Mouse (Mus musculus) midbrain, embryonic 10.5 days (tissue): ENCODE measurements at regions not wholly inside any gene's neighbourhood (a gene's known extent, or its start where the extent isn't known, plus 50 kb on each side); places are given as distances from the start of the nearest gene placed in this dataset.

Experiments used
- DNase-seq: peaks from one replicate; pipeline ENCODE4 v3.0.0-alpha.2; 2017; ENCODE audit warnings: low spot score
- H3K27ac ChIP-seq: fragments of 300-500 bp; sonication (generic); replicated peaks from 2 replicates; pipeline ENCODE4 v1.5.1; 2016; ENCODE audit warnings: mild to moderate bottlenecking
- H3K27me3 ChIP-seq: fragments of 300-500 bp; sonication (generic); 2 replicates; pipeline ENCODE4 v1.6.1; 2016; ENCODE audit warnings: low read depth, mild to moderate bottlenecking; ENCODE audit not compliant: poor library complexity, severe bottlenecking
- H3K36me3 ChIP-seq: fragments of 300-500 bp; sonication (generic); 2 replicates; pipeline ENCODE4 v1.6.1; 2016; ENCODE audit warnings: mild to moderate bottlenecking, moderate library complexity
- H3K4me1 ChIP-seq: fragments of 300-500 bp; sonication (generic); 2 replicates; pipeline ENCODE4 v1.6.1; 2016
- H3K4me3 ChIP-seq: fragments of 300-500 bp; sonication (generic); 2 replicates; pipeline ENCODE4 v1.5.1; 2016; ENCODE audit warnings: mild to moderate bottlenecking, moderate library complexity
- H3K9me3 ChIP-seq: fragments of 300-500 bp; sonication (generic); replicated peaks from 2 replicates; pipeline ENCODE4 v1.6.1; 2016; ENCODE audit warnings: mild to moderate bottlenecking
- WGBS: fragments of 180-500 bp; shearing (Covaris S2); methylation state at CpG from one replicate; pipeline ENCODE4 v1.1.7; 2016; 5-methylcytosine and 5-hydroxymethylcytosine counted together

GRCm38 (mm10) chr17:10098199-10098598 is 221.5 kb downstream of the Qk start:
- Histone ChIP-seq H3K4me3 (no peak overlapping the region), H3K27ac (no peak overlapping the region), H3K9me3 (peaks cover 4% of the 10 kb centered on the region; the same call in 1 of the 2 replicates), H3K27me3 (no peaks in the 10 kb centered on the region), H3K4me1 (no peaks in the 10 kb centered on the region), H3K36me3 (no peaks in the 10 kb centered on the region)
- DNase-seq, result no peak
- 85% methylated on average over 4 of the region's 4 CpGs for WGBS

- DNase-seq, result no peak
- H3K27me3 ChIP-seq, result no peaks in the 10 kb centered on the region
- no peaks in the 10 kb centered on the region for H3K4me1 ChIP-seq
- H3K9me3 ChIP-seq, result peaks cover 4% of the 10 kb centered on the region; the same call in 1 of the 2 replicates
- no peaks in the 10 kb centered on the region for H3K36me3 ChIP-seq
- H3K27ac ChIP-seq, result no peak overlapping the region
- H3K4me3 ChIP-seq, result no peak overlapping the region
These were observed 222.0 kb downstream of the Qk start for GRCm38 (mm10) chr17:10097691-10098090.

DNA sequence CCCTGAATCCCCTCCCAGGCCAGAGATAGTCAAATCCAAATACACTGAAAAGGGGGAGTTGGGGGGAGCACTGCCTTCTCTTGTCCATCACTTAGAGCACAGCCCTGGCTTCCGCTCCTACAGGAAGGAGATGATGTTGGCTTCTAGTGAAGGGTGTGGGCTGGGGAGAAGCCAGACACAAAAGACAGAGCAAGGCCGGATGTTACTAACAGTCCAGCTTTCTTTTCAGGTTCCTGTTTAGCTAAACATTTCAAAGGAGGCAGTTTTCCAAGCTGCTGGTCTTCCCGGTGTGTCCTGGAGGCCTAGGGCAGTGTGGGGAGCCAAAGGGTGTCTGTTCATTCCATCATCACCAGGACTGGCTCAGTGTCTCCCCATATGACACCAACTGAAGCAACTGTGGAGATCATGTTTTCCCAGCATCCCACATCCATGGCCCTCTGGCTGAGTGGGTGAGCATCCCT is 223.8 kb downstream of the Qk start:
- Histone ChIP-seq H3K4me1 (no peaks in the 10 kb centered on the region), H3K9me3 (peaks cover 13% of the 10 kb centered on the region; the same call in 1 of the 2 replicates), H3K27me3 (no peaks in the 10 kb centered on the region), H3K36me3 (no peaks in the 10 kb centered on the region), H3K4me3 (no peak overlapping the region), H3K27ac (no peak overlapping the region)
- DNase-seq, result no peak
- WGBS, result 88% methylated on average over 3 of the region's 3 CpGs

GRCm38 (mm10) chr17:10094108-10094521 is 225.5 kb downstream of the Qk start:
- no peaks in the 10 kb centered on the region for H3K4me1 ChIP-seq
- DNase-seq, result no peak
- H3K27me3 ChIP-seq, result no peaks in the 10 kb centered on the region
- H3K27ac ChIP-seq, result no peak overlapping the region
- no peaks in the 10 kb centered on the region for H3K36me3 ChIP-seq
- no peak overlapping the region for H3K4me3 ChIP-seq
- 90% methylated on average over 3 of the region's 3 CpGs for WGBS
- peaks cover 13% of the 10 kb centered on the region; the same call in 1 of the 2 replicates for H3K9me3 ChIP-seq

DNA sequence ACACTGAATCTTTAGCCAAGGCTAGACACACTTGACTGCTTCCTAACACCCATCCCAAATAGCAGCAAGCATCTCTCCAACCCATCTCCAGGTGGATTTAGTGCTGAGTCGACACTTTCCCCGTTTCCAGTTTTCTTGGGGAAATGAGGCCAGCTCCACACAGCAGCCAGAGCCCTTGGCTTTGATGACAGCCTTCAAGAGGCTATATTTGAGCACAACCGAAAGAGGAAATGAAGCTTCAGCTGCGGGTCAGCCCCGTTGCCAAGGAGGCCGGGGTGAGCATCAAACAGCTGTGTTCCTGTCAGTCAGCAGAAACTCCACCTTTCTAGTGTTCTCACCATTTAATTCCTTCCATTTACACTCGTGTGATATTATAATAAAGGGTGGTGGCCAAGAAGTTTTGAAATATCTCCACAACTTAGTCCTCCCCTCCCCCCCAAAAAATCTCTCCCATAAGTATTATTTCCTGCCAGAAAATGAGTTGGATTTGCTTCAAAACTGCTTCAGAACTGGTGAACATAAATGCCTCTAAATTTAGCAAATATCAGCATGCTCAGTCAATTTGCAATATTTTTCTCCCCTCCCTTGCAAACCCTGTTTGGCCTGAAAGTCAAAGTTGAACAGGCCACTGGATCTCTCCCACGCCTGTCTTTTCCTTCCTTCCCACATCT is 226.1 kb downstream of the Qk start:
- H3K9me3 ChIP-seq, result peaks cover 13% of the 10 kb centered on the region; the same call in 1 of the 2 replicates
- no peaks in the 10 kb centered on the region for H3K36me3 ChIP-seq
- no peak overlapping the region for H3K27ac ChIP-seq
- H3K27me3 ChIP-seq, result no peaks in the 10 kb centered on the region
- 85% methylated on average over 8 of the region's 8 CpGs for WGBS
- H3K4me1 ChIP-seq, result no peaks in the 10 kb centered on the region
- no peak for DNase-seq
- no peak overlapping the region for H3K4me3 ChIP-seq

DNA sequence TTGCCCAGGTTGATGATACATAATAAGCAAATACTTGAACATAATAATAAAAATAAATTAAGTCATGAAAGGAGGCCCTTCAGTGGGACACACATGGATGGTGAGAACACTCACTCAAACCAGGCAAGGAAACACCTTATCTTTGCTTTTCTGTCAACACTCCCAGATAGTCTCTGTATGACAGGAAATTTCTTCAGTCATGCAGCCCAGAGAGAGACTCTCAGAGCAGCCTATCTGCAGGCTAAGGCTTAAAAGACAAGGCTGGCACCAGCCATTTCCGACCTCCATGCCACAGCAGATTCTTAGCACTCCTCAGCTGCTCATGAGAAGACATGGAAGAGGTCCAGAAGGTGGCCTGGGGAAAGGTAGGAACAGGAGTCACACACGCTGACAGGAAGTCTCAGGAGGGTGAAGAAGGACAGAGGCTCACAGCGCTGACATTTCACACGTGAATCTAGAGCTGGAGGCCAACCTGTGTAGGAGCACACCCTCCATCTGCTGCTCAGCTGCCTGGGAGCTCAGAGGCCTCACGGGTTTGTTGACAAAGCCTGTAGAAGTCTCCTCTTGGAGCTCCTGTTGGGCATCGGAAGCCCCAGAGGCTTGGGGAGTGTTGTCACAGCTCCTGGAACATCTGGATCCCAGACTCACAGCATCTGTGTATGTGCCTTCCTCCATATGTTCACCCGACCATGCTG is 232.3 kb downstream of the Qk start:
- 0 out of 2 replicates have a peak, but pooled peaks cover under 1% of the 10 kb centered on the region for H3K4me1 ChIP-seq
- H3K27ac ChIP-seq, result no peak overlapping the region
- peaks cover 13% of the 10 kb centered on the region; the same call in 1 of the 2 replicates for H3K9me3 ChIP-seq
- DNase-seq, result no peak
- no peaks in the 10 kb centered on the region for H3K36me3 ChIP-seq
- no peak overlapping the region for H3K4me3 ChIP-seq
- WGBS, result 82% methylated on average over 7 of the region's 7 CpGs
- H3K27me3 ChIP-seq, result no peaks in the 10 kb centered on the region

DNA sequence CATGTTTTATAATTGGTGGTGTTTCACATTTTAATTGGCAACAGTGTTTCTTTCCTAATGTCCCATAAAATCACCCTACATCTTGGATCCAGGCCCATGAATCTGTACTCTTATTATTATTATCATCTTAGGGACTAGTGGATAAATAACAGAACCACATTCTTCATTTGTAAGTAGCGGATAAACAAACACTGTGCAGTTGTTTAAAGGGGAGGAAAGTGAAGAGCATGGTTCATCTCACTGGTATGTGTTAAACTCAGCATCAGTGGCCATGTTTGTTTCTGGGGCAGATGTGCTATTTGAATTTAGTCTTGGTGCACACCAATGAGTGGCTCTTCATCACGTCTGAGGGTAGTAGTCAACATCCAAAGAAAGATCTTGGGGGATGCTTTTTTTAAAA is 233.1 kb downstream of the Qk start:
- WGBS, result 92% methylated on average over 2 of the region's 2 CpGs

DNA sequence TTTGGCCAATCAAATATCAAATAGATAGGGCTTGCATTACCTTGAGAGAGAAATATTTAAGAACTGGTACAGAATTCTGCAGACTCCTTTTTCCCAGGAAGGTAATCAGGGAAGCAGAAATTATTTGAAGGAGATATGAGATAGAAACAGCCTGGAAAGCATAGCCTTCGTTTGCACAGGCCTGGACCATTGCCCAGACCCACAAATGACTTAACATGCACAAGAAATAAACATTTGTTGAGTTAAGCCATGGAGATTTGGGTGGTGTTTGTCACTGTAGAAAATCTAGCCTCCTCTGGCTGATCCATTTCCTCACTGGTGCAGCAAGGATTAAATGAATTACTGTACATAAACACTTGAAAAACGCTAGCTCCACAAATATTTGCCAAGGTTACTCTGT is 233.5 kb downstream of the Qk start:
- WGBS, result 82% methylated on average over 2 of the region's 2 CpGs
- H3K36me3 ChIP-seq, result no peaks in the 10 kb centered on the region
- peaks cover 10% of the 10 kb centered on the region for H3K4me1 ChIP-seq
- H3K27me3 ChIP-seq, result no peaks in the 10 kb centered on the region
- DNase-seq, result no peak
- no peak overlapping the region for H3K4me3 ChIP-seq
- H3K27ac ChIP-seq, result no peak overlapping the region
- H3K9me3 ChIP-seq, result peaks cover under 1% of the 10 kb centered on the region; the same call in 1 of the 2 replicates

More for the DNA sequence above, 233.1 kb downstream of the Qk start:
- no peak overlapping the region for H3K27ac ChIP-seq
- H3K4me3 ChIP-seq, result no peak overlapping the region
- H3K4me1 ChIP-seq, result peaks cover 8% of the 10 kb centered on the region
- peaks cover 5% of the 10 kb centered on the region; the same call in 1 of the 2 replicates for H3K9me3 ChIP-seq
- no peak for DNase-seq
- no peaks in the 10 kb centered on the region for H3K27me3 ChIP-seq
- H3K36me3 ChIP-seq, result no peaks in the 10 kb centered on the region

DNA sequence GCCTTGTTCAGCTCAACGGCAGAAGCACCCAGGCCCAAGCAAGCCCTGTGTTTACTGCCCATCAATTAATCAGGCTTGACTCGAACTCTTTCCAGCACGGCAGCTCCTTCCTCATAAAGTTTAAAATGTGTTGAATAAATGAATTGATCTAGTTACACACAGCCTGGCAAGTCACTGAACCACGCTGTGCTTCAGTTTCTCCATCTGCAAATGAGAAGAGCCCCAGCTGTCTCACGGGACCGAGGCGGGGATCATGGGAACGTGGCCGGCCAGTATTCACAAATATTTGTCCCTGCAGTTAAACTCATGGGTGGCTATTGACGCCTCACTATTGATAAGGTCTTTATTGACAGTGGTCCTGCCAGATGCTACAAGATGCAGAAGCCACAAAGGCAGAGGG is 237.9 kb downstream of the Qk start:
- peak; percentile 31 for DNase-seq
- H3K27me3 ChIP-seq, result no peaks in the 10 kb centered on the region
- no peak overlapping the region for H3K4me3 ChIP-seq
- peaks cover 37% of the 10 kb centered on the region for H3K4me1 ChIP-seq
- H3K27ac ChIP-seq, result peak overlapping the region; percentile 64
- H3K36me3 ChIP-seq, result no peaks in the 10 kb centered on the region
- 81% methylated on average over 10 of the region's 10 CpGs for WGBS
- H3K9me3 ChIP-seq, result 0 out of 2 replicates have a peak, but pooled peaks cover 2% of the 10 kb centered on the region

DNA sequence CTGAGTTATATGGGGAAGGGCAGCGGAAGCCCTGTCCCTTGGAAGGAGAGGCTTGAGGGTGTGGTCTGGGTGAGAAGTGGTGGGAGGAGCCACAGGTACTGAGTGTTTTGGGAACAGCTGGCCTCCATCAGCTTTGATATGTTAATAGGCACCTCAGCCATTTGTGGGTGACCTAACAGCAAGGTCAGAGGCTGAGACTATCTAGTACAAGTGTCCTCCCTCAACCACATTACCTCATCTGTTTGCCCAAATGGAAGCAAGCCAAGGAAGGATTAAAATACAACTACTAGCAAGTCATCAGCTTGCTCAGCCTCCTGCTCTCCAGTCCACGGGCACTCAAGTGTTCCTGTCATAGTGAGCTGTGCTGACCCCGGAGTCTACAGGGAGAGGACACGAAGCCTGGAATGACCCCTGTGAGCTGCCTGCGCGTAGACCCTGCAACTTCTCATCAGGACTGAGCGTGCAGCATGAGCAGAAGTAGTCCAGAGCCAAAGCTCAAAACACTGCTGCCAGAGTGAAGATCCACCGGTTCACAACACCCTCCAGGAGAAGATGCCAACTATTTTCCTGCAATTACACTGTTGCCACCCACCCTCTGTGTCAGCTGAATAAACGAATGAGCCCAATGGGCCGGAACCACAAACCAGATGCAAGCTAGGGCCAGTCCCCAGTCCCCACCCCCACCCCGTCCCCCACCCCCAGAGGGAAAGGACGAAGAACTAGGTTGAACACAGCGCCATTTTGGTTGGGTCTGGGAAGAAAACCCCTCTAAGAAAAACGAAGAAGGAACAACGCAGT is 239.6 kb downstream of the Qk start:
- no peak for DNase-seq
- peak overlapping the region; percentile 74 for H3K27ac ChIP-seq
- H3K4me3 ChIP-seq, result no peak overlapping the region
- H3K27me3 ChIP-seq, result no peaks in the 10 kb centered on the region
- 0 out of 2 replicates have a peak, but pooled peaks cover 2% of the 10 kb centered on the region for H3K9me3 ChIP-seq
- 88% methylated on average over 15 of the region's 15 CpGs for WGBS
- no peaks in the 10 kb centered on the region for H3K36me3 ChIP-seq
- H3K4me1 ChIP-seq, result peaks cover 37% of the 10 kb centered on the region

DNA sequence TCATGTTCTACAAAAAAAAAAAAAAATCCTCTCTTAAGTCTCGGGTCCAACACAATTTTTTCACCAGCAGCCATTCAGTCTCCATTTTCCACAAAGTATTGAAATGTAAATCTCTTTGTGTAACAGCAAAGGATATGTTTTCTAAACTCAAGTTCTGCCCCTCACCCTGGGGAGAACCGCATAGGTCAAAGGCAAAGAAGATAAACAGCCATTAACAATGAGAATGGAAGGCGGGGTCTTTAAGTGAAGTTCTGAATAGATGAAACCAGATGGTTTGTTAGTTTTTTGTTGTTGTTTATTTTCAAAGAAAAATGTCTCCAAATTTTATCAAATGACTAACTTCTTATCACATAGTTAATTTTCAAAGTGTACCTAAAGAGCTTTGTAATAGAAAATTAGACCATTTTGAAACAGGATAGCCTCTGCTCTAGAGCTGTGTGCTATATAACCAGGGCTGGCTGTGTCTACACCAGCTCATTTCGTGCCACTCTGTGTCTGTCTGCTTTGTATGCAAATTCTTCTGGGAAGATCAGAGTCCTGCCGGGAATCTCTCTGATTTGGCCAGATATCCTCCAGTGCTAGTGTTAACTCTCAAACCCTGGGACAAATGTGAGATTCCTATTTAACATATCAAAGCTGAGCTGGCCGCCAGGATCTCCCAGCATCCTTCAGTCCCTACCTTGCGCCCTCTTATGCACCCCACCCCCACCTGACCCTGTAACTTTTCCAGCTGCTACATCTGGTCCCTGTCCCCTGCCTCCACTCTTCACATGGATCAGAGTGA is 240.9 kb downstream of the Qk start:
- no peak for DNase-seq
- Histone ChIP-seq H3K36me3 (no peaks in the 10 kb centered on the region), H3K4me3 (no peak overlapping the region), H3K4me1 (peaks cover 37% of the 10 kb centered on the region), H3K27ac (peak overlapping the region; percentile 74), H3K9me3 (0 out of 2 replicates have a peak, but pooled peaks cover 2% of the 10 kb centered on the region), H3K27me3 (no peaks in the 10 kb centered on the region)
- WGBS, result 38% methylated on average over 7 of the region's 7 CpGs

GRCm38 (mm10) chr17:10073301-10073700 is 246.4 kb downstream of the Qk start:
- no peak for DNase-seq
- no peak overlapping the region for H3K4me3 ChIP-seq
- H3K36me3 ChIP-seq, result no peaks in the 10 kb centered on the region
- H3K4me1 ChIP-seq, result peaks cover 3% of the 10 kb centered on the region
- H3K27ac ChIP-seq, result no peak overlapping the region
- no peaks in the 10 kb centered on the region for H3K27me3 ChIP-seq
- 0 out of 2 replicates have a peak, but pooled peaks cover 2% of the 10 kb centered on the region for H3K9me3 ChIP-seq
